Mouse (Mus musculus): ENCODE measurements around the gene Syncrip. TPM values are rescaled to one million over a fixed set of nuclear protein-coding genes. Genes with fewer than 3 reads are reported as not detected.

Gene Syncrip
- 67.4 TPM for polyA plus RNA-seq (2014; fragmentation: Illumina TruSeq; extraction: RNeasy Lipid Tissue Mini Kit (QIAGEN cat#74804); ENCODE audit: low read depth, low replicate concordance)

GRCm38 (mm10) chr9:88482230-88482828 is at the start of gene Syncrip:
Gene Syncrip (minus strand): TSS chr9:88482574.

GRCm38 (mm10) chr9:88438555-88439237 is 43.7 kb downstream of the Syncrip start, which contains the start of gene Snx14:
Gene Snx14 (minus strand): TSS chr9:88438958.

Other genes starting within 250 kb of the Syncrip start
- 30.5 TPM for gene Nt5e, start 155.4 kb downstream of the Syncrip start, polyA plus RNA-seq (2014; fragmentation: Illumina TruSeq; extraction: RNeasy Lipid Tissue Mini Kit (QIAGEN cat#74804); ENCODE audit: low read depth, low replicate concordance)
- gene Snx14, start 43.6 kb downstream of the Syncrip start, polyA plus RNA-seq (2014; fragmentation: Illumina TruSeq; extraction: RNeasy Lipid Tissue Mini Kit (QIAGEN cat#74804); ENCODE audit: low read depth, low replicate concordance) = 31.5 TPM
- 0.86 TPM for gene Gm20537, start 26.0 kb downstream of the Syncrip start, polyA plus RNA-seq (2014; fragmentation: Illumina TruSeq; extraction: RNeasy Lipid Tissue Mini Kit (QIAGEN cat#74804); ENCODE audit: low read depth, low replicate concordance)
- gene Zfp949, start 65.4 kb upstream of the Syncrip start, polyA plus RNA-seq (2014; fragmentation: Illumina TruSeq; extraction: RNeasy Lipid Tissue Mini Kit (QIAGEN cat#74804); ENCODE audit: low read depth, low replicate concordance) = 12.0 TPM
- not detected for gene Trim43a, start 98.3 kb upstream of the Syncrip start, polyA plus RNA-seq (2014; fragmentation: Illumina TruSeq; extraction: RNeasy Lipid Tissue Mini Kit (QIAGEN cat#74804); ENCODE audit: low read depth, low replicate concordance)
- gene Mthfsl, start 237.7 kb upstream of the Syncrip start, polyA plus RNA-seq (2014; fragmentation: Illumina TruSeq; extraction: RNeasy Lipid Tissue Mini Kit (QIAGEN cat#74804); ENCODE audit: low read depth, low replicate concordance) = 35.5 TPM
- 13.7 TPM for gene Bcl2a1d, start 249.3 kb upstream of the Syncrip start, polyA plus RNA-seq (2014; fragmentation: Illumina TruSeq; extraction: RNeasy Lipid Tissue Mini Kit (QIAGEN cat#74804); ENCODE audit: low read depth, low replicate concordance)